Mouse (Mus musculus) activated CD4-positive, CD25-positive, alpha-beta regulatory T cell, adult 9 weeks (primary cell): Measurements from ENCODE around the gene Trpc7. TPM values are rescaled to one million over a fixed set of nuclear protein-coding genes. Genes with fewer than 3 reads are reported as not detected.

Experiments
- polyA plus RNA-seq: library from polyadenylated mRNA; unstranded; fragments of 100-300 nt; shearing (Covaris generic); gene quantifications from one replicate; pipeline ENCODE4 v1.2.1, GENCODE M21; 2017

Trpc7 gene
- not detected for polyA plus RNA-seq

DNA sequence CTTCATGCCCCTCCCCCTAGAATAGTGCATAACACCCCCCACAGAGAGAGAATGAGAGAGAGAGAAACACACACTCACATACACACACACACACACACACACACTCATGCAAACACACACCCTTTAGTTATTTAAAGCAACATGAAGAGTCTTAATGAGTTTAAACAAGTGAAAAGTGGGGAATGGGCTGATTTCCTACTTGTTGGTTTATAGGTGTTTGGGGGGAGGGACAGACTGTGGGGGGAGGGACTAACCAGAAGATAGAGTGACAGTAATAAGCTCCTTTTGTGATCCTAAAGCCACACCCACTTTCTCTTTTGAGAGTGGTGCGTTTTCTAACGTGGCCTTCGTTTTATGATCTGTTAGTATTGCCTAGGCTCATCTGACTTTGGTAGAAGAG lies at the start of gene Trpc7:
TSS of gene Trpc7 (minus strand) at position 101 of the 400 bp plus-strand sequence.

DNA sequence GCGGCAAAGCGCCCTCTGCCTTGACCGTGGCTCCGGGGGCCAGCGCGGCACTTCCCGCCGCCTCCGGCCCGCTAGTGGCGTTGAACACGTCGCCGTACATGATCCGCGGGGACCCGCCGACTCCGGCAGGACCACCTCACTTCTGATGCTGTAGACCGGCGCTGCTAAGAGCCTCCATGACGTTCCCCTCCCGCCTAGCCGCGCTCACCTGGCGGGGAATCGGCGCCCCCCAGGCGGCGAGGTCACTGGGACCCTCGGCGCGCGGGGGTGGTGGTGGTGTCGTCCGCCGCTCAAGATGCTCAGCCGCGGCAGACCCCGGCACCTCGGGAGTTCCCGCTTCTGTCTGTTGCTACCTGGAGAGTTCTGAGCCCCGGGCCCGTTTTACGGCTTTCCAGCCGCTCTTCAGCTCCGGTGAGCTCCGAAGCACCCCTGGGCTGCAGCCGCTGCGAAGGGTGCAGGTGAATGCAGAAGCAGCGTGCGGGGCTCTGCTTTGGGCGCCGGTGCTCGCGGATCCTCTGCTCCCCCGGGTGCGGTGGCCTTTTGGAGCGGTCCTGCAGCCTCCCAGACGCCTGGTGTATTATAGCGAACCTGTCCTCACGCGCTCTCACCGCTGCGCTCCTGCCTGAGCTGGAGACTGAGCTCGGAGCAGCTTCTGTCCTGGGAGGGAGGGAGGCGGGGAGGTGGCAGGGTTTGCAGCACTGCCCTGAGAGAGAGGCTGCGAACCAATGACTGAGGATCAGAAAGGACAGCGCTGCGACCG lies 142.4 kb downstream of the Trpc7 start, which contains the start of gene Gm45623:
TSS of gene Gm45623 (minus strand) at position 636 of the 760 bp plus-strand sequence.

Other genes with a start within 250 kb of the Trpc7 start
- gene Smad5, start 193.0 kb downstream of the Trpc7 start, polyA plus RNA-seq = 19.8 TPM
- not detected for gene Gm45623, start 142.2 kb downstream of the Trpc7 start, polyA plus RNA-seq